In genomic region chr19:8921741-8922140, GRCm38 (mm10) we compare ENCODE assay signal across 8 mouse cellular contexts. TPM values are rescaled to one million over a fixed set of nuclear protein-coding genes. Genes with fewer than 3 reads are reported as not detected.
DNase-seq lines count a peak whose midpoint lies in the region; ATAC-seq and TF ChIP-seq lines count a peak whose summit lies in the region.

No protein-coding gene starts in this region.

- no peak for TF ChIP-seq RAD21 in CH12.LX (IDR thresholded peaks at IDR 0.05; ENCODE audit: low read depth, low read length)

- H3K9me3 ChIP-seq in CH12.LX (replicated peaks; ENCODE audit: low read length), result no peaks in the 10 kb centered on the region
- no peaks in the 10 kb centered on the region for H3K9me3 ChIP-seq in hindbrain, embryonic 10.5 days
- no peaks in the 10 kb centered on the region for H3K9me3 ChIP-seq in liver, embryonic 15.5 days (replicated peaks)

- peak overlapping the region; percentile 96; the same call in 1 of the 2 replicates for H3K27ac ChIP-seq in gastrocnemius, adult 2 months
- H3K27ac ChIP-seq in CH12.LX (ENCODE audit: insufficient read depth, low read depth), result 0 out of 2 replicates have a peak overlapping the region, but pooled peaks have one; percentile 9
- no peak overlapping the region for H3K27ac ChIP-seq in hindbrain, embryonic 10.5 days
- H3K27ac ChIP-seq in liver, embryonic 15.5 days (replicated peaks), result peak overlapping the region; percentile 96

- TF ChIP-seq CTCF in gastrocnemius, adult 2 months (IDR thresholded peaks at IDR 0.05), result no peak
- TF ChIP-seq CTCF in CH12.LX (conservative IDR thresholded peaks at IDR 0.05 in 1 of 2, IDR thresholded peaks at IDR 0.05 in 1 of 2; ENCODE audit: low read depth in 2 of 2, low read length in 2 of 2), result no peak

- peak overlapping the region; percentile 96; the same call in 1 of the 2 replicates for H3K9ac ChIP-seq in CH12.LX (ENCODE audit: insufficient read depth, low read depth)
- H3K9ac ChIP-seq in liver, embryonic 15.5 days, result peak overlapping the region; percentile 85

- in situ Hi-C loops in CH12.LX (cut with MboI; ENCODE audit: low pct_ligation_motif_present, low pct_unique_long_range_greater_than_20kb, low sequenced_read_pairs), result no loop called here

- no peak for DNase-seq in gastrocnemius, adult 2 months
- DNase-seq in gastrocnemius, postnatal 10 days, result no peak
- DNase-seq in CH12.LX (ENCODE audit: extremely low read depth), result peak; percentile 17
- DNase-seq in hindbrain, embryonic 10.5 days (ENCODE audit: low spot score), result no peak
- no peak for DNase-seq in urinary bladder, postnatal 25 days (ENCODE audit: low spot score)
- DNase-seq in kidney, adult 18-20 months, result no peak

- dilution Hi-C loops in CH12.LX (cut with MboI; ENCODE audit: extremely low pct_ligation_motif_present, extremely low pct_unique_long_range_greater_than_20kb, low sequenced_read_pairs), result no loop called here

- TF ChIP-seq EP300 in CH12.LX (IDR thresholded peaks at IDR 0.05; ENCODE audit: low read length), result no peak

- intact Hi-C loops in gastrocnemius, adult 2 months (cut with DNase I), result loop anchor here (2.0 kb wide), 1 partner anchor 45 kb away; the partner anchor contains the start of gene Eef1g

- WGBS in hindbrain, embryonic 10.5 days, result 76% methylated on average over 9 of the region's 9 CpGs
- 82% methylated on average over 9 of the region's 9 CpGs for WGBS in liver, embryonic 15.5 days (ENCODE audit: insufficient replicate concordance)

- peak overlapping the region; percentile 74 for H3K4me2 ChIP-seq in CH12.LX (ENCODE audit: insufficient read depth, low read depth, poor library complexity, severe bottlenecking)
- peak overlapping the region; percentile 88 for H3K4me2 ChIP-seq in liver, embryonic 15.5 days

- peaks cover 22 to 40% of the 10 kb centered on the region in 2 experiments for H3K36me3 ChIP-seq in CH12.LX (replicated peaks in 1 of 2; ENCODE audit: control insufficient read depth in 1 of 2, insufficient read depth in 1 of 2, low read length in 1 of 2)
- H3K36me3 ChIP-seq in hindbrain, embryonic 10.5 days, result peaks cover 49% of the 10 kb centered on the region
- H3K36me3 ChIP-seq in liver, embryonic 15.5 days (replicated peaks), result peaks cover 33% of the 10 kb centered on the region

- no peaks in the 10 kb centered on the region for H3K27me3 ChIP-seq in CH12.LX (replicated peaks)
- no peaks in the 10 kb centered on the region for H3K27me3 ChIP-seq in hindbrain, embryonic 10.5 days (ENCODE audit: insufficient read depth, poor library complexity, severe bottlenecking)
- H3K27me3 ChIP-seq in liver, embryonic 15.5 days, result no peaks in the 10 kb centered on the region

- H3K4me3 ChIP-seq in gastrocnemius, adult 2 months, result peak overlapping the region; percentile 83
- H3K4me3 ChIP-seq in CH12.LX (replicated peaks in 1 of 3; ENCODE audit: low read depth in 2 of 3, low read length in 2 of 3, poor library complexity in 1 of 3), result peak overlapping the region; percentile 29 to 95 (median 81)
- H3K4me3 ChIP-seq in hindbrain, embryonic 10.5 days, result peak overlapping the region; percentile 26; the same call in 1 of the 2 replicates
- peak overlapping the region; percentile 90 for H3K4me3 ChIP-seq in liver, embryonic 15.5 days (replicated peaks)

- no peak for TF ChIP-seq POLR2A in CH12.LX (IDR thresholded peaks at IDR 0.05; ENCODE audit: low read depth, low read length)

- peaks cover 0 to 21% of the 10 kb centered on the region in 2 experiments; a peak in 2 of 4 replicates for H3K4me1 ChIP-seq in CH12.LX (ENCODE audit: control insufficient read depth in 1 of 2, insufficient read depth in 2 of 2)
- peaks cover 22% of the 10 kb centered on the region for H3K4me1 ChIP-seq in hindbrain, embryonic 10.5 days (replicated peaks)
- peaks cover 54% of the 10 kb centered on the region for H3K4me1 ChIP-seq in liver, embryonic 15.5 days (replicated peaks)

- no peak for ATAC-seq in liver, embryonic 15.5 days (ENCODE audit: insufficient read depth)
- ATAC-seq in monocyte, adult 5-6 weeks (replicated peaks; ENCODE audit: insufficient number of reproducible peaks, low FRiP score, low TSS enrichment, poor library complexity, severe bottlenecking), result no peak

- peaks cover 19% of the 10 kb centered on the region for H3K79me2 ChIP-seq in CH12.LX (replicated peaks; ENCODE audit: control insufficient read depth, extremely low read depth, insufficient read depth, poor library complexity, severe bottlenecking)

TF ChIP-seq in CH12.LX, 34 proteins besides CTCF, POLR2A, EP300 and RAD21:
- no peak for TF ChIP-seq E2F4 (IDR thresholded peaks at IDR 0.05; ENCODE audit: insufficient replicate concordance, low read depth, low read length)
- TF ChIP-seq SIN3A (IDR thresholded peaks at IDR 0.05; ENCODE audit: low read length), result no peak
- no peak for TF ChIP-seq MAFK (IDR thresholded peaks at IDR 0.05; ENCODE audit: insufficient replicate concordance, low read length)
- no peak for TF ChIP-seq CHD1 (IDR thresholded peaks at IDR 0.05; ENCODE audit: low read depth, low read length)
- TF ChIP-seq SMC3 (IDR thresholded peaks at IDR 0.05; ENCODE audit: low read depth, low read length), result no peak
- no peak for TF ChIP-seq HCFC1 (IDR thresholded peaks at IDR 0.05; ENCODE audit: low read depth, low read length)
- no peak for TF ChIP-seq ZC3H11A (IDR thresholded peaks at IDR 0.05; ENCODE audit: low read depth, low read length)

RNA-seq across cellular contexts. Expression of gene B3gat3, which starts 1.6 kb away (rescaled TPM):
- 10 to 100 TPM; 32.2 to 35.7 TPM for total RNA-seq in gastrocnemius, adult 2 months (2021)
- 10 to 100 TPM; 23.4 to 27.6 TPM for total RNA-seq in gastrocnemius, postnatal 10 days (2021)
- total RNA-seq in CH12.LX (2012; rRNA removed) (49.9 and 54.8 TPM in 2 replicates), CH12.LX (2014; rRNA removed) (17.8 and 18.6 TPM in 2 replicates)
- 31.0 and 33.0 TPM in 2 replicates for polyA plus RNA-seq in CH12.LX (2012; ENCODE audit: insufficient read length, low read depth)
- 63.1 and 78.0 TPM in 2 replicates for polyA plus RNA-seq in hindbrain, embryonic 10.5 days (2016; fragmentation: Nextera tagmentation; extraction: Ambion mirVana)
- polyA plus RNA-seq in liver, embryonic 15.5 days (2015; fragmentation: Nextera tagmentation; extraction: Ambion mirVana), result 20.6 and 25.8 TPM in 2 replicates
- total RNA-seq in monocyte, adult 5-6 weeks (2017), result 34.2 to 75.8 TPM (median 50.2 TPM) in 3 replicates

RNA-seq across cellular contexts. Expression of gene Rom1, which starts 7.4 kb away (rescaled TPM):
- 1 to 10 TPM; 7.3 TPM for total RNA-seq in gastrocnemius, adult 2 months (2021)
- 1 to 10 TPM; 4.2 to 5.6 TPM for total RNA-seq in gastrocnemius, postnatal 10 days (2021)
- total RNA-seq in CH12.LX (2012; rRNA removed) (5.5 and 5.6 TPM in 2 replicates), CH12.LX (2014; rRNA removed) (4.2 and 4.7 TPM in 2 replicates)
- polyA plus RNA-seq in CH12.LX (2012; ENCODE audit: insufficient read length, low read depth), result 4.8 and 4.9 TPM in 2 replicates
- 3.4 and 4.2 TPM in 2 replicates for polyA plus RNA-seq in hindbrain, embryonic 10.5 days (2016; fragmentation: Nextera tagmentation; extraction: Ambion mirVana)
- 2.8 TPM in 2 replicates for polyA plus RNA-seq in liver, embryonic 15.5 days (2015; fragmentation: Nextera tagmentation; extraction: Ambion mirVana)
- total RNA-seq in monocyte, adult 5-6 weeks (2017), result 2.1 to 7.6 TPM (median 3.6 TPM) in 3 replicates

RNA-seq across cellular contexts. Expression of gene Eml3, which starts 7.6 kb away (rescaled TPM):
- 1 to 10 TPM; 3.4 to 6.2 TPM for total RNA-seq in gastrocnemius, adult 2 months (2021)
- total RNA-seq in gastrocnemius, postnatal 10 days (2021), result 10 to 100 TPM; 11.7 to 15.9 TPM
- 33.3 and 33.6 TPM in 2 replicates for total RNA-seq in CH12.LX (2012; rRNA removed)
- 18.7 and 20.4 TPM in 2 replicates for total RNA-seq in CH12.LX (2014; rRNA removed)
- polyA plus RNA-seq in CH12.LX (2012; ENCODE audit: insufficient read length, low read depth), result 35.2 and 37.3 TPM in 2 replicates
- 21.3 and 24.9 TPM in 2 replicates for polyA plus RNA-seq in hindbrain, embryonic 10.5 days (2016; fragmentation: Nextera tagmentation; extraction: Ambion mirVana)
- polyA plus RNA-seq in liver, embryonic 15.5 days (2015; fragmentation: Nextera tagmentation; extraction: Ambion mirVana), result 13.1 and 14.6 TPM in 2 replicates
- total RNA-seq in monocyte, adult 5-6 weeks (2017), result 39.3 to 101 TPM (median 62.5 TPM) in 3 replicates

RNA-seq across cellular contexts. Expression of gene Mta2, which starts 19.9 kb away (rescaled TPM):
- 10 to 100 TPM; 23.5 to 27.2 TPM for total RNA-seq in gastrocnemius, adult 2 months (2021)
- 10 to 100 TPM; 37.7 to 49.7 TPM for total RNA-seq in gastrocnemius, postnatal 10 days (2021)
- total RNA-seq in CH12.LX (2012; rRNA removed) (131 and 158 TPM in 2 replicates), CH12.LX (2014; rRNA removed) (115 and 117 TPM in 2 replicates)
- 149 and 162 TPM in 2 replicates for polyA plus RNA-seq in CH12.LX (2012; ENCODE audit: insufficient read length, low read depth)
- polyA plus RNA-seq in hindbrain, embryonic 10.5 days (2016; fragmentation: Nextera tagmentation; extraction: Ambion mirVana), result 178 and 184 TPM in 2 replicates
- 79.0 and 85.9 TPM in 2 replicates for polyA plus RNA-seq in liver, embryonic 15.5 days (2015; fragmentation: Nextera tagmentation; extraction: Ambion mirVana)
- 129 to 201 TPM (median 158 TPM) in 3 replicates for total RNA-seq in monocyte, adult 5-6 weeks (2017)

RNA-seq across cellular contexts. Expression of gene Ganab, which starts 23.9 kb away (rescaled TPM):
- 10 to 100 TPM; 21.6 to 26.4 TPM for total RNA-seq in gastrocnemius, adult 2 months (2021)
- total RNA-seq in gastrocnemius, postnatal 10 days (2021), result 10 to 100 TPM; 42.1 to 58.8 TPM
- total RNA-seq in CH12.LX (2012; rRNA removed) (165 and 169 TPM in 2 replicates), CH12.LX (2014; rRNA removed) (85.7 and 97.0 TPM in 2 replicates)
- 139 and 143 TPM in 2 replicates for polyA plus RNA-seq in CH12.LX (2012; ENCODE audit: insufficient read length, low read depth)
- 113 and 125 TPM in 2 replicates for polyA plus RNA-seq in hindbrain, embryonic 10.5 days (2016; fragmentation: Nextera tagmentation; extraction: Ambion mirVana)
- 44.8 and 49.6 TPM in 2 replicates for polyA plus RNA-seq in liver, embryonic 15.5 days (2015; fragmentation: Nextera tagmentation; extraction: Ambion mirVana)
- 57.5 to 87.0 TPM (median 59.6 TPM) in 3 replicates for total RNA-seq in monocyte, adult 5-6 weeks (2017)

Comparison
In these comparisons a context has a peak if more than half of its experiments do, and no peak if none do; other contexts are left out.
1. H3K4me3 ChIP-seq: peak in every context shown above with its lines; median percentile 90 in liver, embryonic 15.5 days; 83 in gastrocnemius, adult 2 months; 81 in CH12.LX; 26 in hindbrain, embryonic 10.5 days.